Mouse (Mus musculus): ENCODE results near the gene Mtss1l. TPM values are rescaled to one million over a fixed set of nuclear protein-coding genes. Genes with fewer than 3 reads are reported as not detected.

Mtss1l gene
- total and polyA plus RNA-seq, 3 experiments: 0.64 to 0.66 TPM; not detected in 1

- Histone ChIP-seq H3K4me1 (ENCODE audit: control insufficient read depth in 1 of 2, insufficient read depth in 2 of 2) (no peaks in the 10 kb centered on the region), H3K27me3 (replicated peaks) (no peaks in the 10 kb centered on the region), H3K9ac (ENCODE audit: insufficient read depth, low read depth) (peak overlapping the region; percentile 30; the same call in 1 of the 2 replicates), H3K79me2 (replicated peaks; ENCODE audit: control insufficient read depth, extremely low read depth, insufficient read depth, poor library complexity, severe bottlenecking) (no peaks in the 10 kb centered on the region), H3K4me3 (replicated peaks in 1 of 3; ENCODE audit: low read depth in 2 of 3, low read length in 2 of 3, poor library complexity in 1 of 3) (peak overlapping the region; percentile 12 to 71 (median 13)), H3K36me3 (replicated peaks in 1 of 2; ENCODE audit: control insufficient read depth in 1 of 2, insufficient read depth in 1 of 2, low read length in 1 of 2) (peaks cover 0 to 35% of the 10 kb centered on the region in 2 experiments), H3K27ac (ENCODE audit: insufficient read depth, low read depth) (no peak overlapping the region), H3K4me2 (ENCODE audit: insufficient read depth, low read depth, poor library complexity, severe bottlenecking) (peak overlapping the region; percentile 92), H3K9me3 (replicated peaks; ENCODE audit: low read length) (no peaks in the 10 kb centered on the region)
- no peak for DNase-seq (ENCODE audit: extremely low read depth)
- dilution Hi-C loops (cut with MboI; ENCODE audit: extremely low pct_ligation_motif_present, extremely low pct_unique_long_range_greater_than_20kb, low sequenced_read_pairs): no loop called here
- in situ Hi-C loops (cut with MboI; ENCODE audit: low pct_ligation_motif_present, low pct_unique_long_range_greater_than_20kb, low sequenced_read_pairs): loop anchor here (5.0 kb wide), 1 partner anchor 85 kb away; no protein-coding TSS in a partner anchor
- TF ChIP-seq UBTF (IDR thresholded peaks at IDR 0.05; ENCODE audit: low read depth, low read length) (no peak), PAX5 (IDR thresholded peaks at IDR 0.05; ENCODE audit: low read length) (no peak), ETS1 (conservative IDR thresholded peaks at IDR 0.05; ENCODE audit: low read depth, low read length) (no peak), CHD1 (IDR thresholded peaks at IDR 0.05; ENCODE audit: low read depth, low read length) (no peak), CHD2 (IDR thresholded peaks at IDR 0.05; ENCODE audit: low read length) (no peak), MEF2A (IDR thresholded peaks at IDR 0.05; ENCODE audit: borderline replicate concordance, low read depth, low read length) (no peak)
Measured at GRCm38 (mm10) chr8:110721606-110722413, 534 bp downstream of the Mtss1l start.

- no peaks in the 10 kb centered on the region for H3K9me3 ChIP-seq (replicated peaks; ENCODE audit: low read length)
- dilution Hi-C loops (cut with MboI; ENCODE audit: extremely low pct_ligation_motif_present, extremely low pct_unique_long_range_greater_than_20kb, low sequenced_read_pairs): no loop called here
- no peak overlapping the region for H3K4me2 ChIP-seq (ENCODE audit: insufficient read depth, low read depth, poor library complexity, severe bottlenecking)
- no peak overlapping the region for H3K4me3 ChIP-seq (replicated peaks in 1 of 3; ENCODE audit: low read depth in 2 of 3, low read length in 2 of 3, poor library complexity in 1 of 3)
- H3K79me2 ChIP-seq (replicated peaks; ENCODE audit: control insufficient read depth, extremely low read depth, insufficient read depth, poor library complexity, severe bottlenecking): no peaks in the 10 kb centered on the region
- no peak overlapping the region for H3K9ac ChIP-seq (ENCODE audit: insufficient read depth, low read depth)
- no peak overlapping the region for H3K27ac ChIP-seq (ENCODE audit: insufficient read depth, low read depth)
- H3K36me3 ChIP-seq (replicated peaks in 1 of 2; ENCODE audit: control insufficient read depth in 1 of 2, insufficient read depth in 1 of 2, low read length in 1 of 2): peaks cover 0 to 30% of the 10 kb centered on the region in 2 experiments
- no peaks in the 10 kb centered on the region for H3K27me3 ChIP-seq (replicated peaks)
- TF ChIP-seq USF1 (IDR thresholded peaks at IDR 0.05; ENCODE audit: low read depth, low read length): no peak
- TF ChIP-seq UBTF (IDR thresholded peaks at IDR 0.05; ENCODE audit: low read depth, low read length): no peak
- no peak for TF ChIP-seq USF2 (conservative IDR thresholded peaks at IDR 0.05; ENCODE audit: low read depth, low read length)
- TF ChIP-seq PAX5 (IDR thresholded peaks at IDR 0.05; ENCODE audit: low read length): no peak
- TF ChIP-seq CTCF (conservative IDR thresholded peaks at IDR 0.05 in 1 of 2, IDR thresholded peaks at IDR 0.05 in 1 of 2; ENCODE audit: low read depth in 2 of 2, low read length in 2 of 2): no peak
- no peak for TF ChIP-seq RCOR1 (conservative IDR thresholded peaks at IDR 0.05; ENCODE audit: low read depth, low read length)
- no peak for TF ChIP-seq JUND (conservative IDR thresholded peaks at IDR 0.05; ENCODE audit: low read depth, low read length)
- no peak for TF ChIP-seq SIN3A (IDR thresholded peaks at IDR 0.05; ENCODE audit: low read length)
- TF ChIP-seq ELF1 (IDR thresholded peaks at IDR 0.05; ENCODE audit: low read depth, low read length): no peak
- no peak for TF ChIP-seq ZKSCAN1 (IDR thresholded peaks at IDR 0.05; ENCODE audit: borderline replicate concordance, low read depth, low read length)
- TF ChIP-seq KAT2A (IDR thresholded peaks at IDR 0.05; ENCODE audit: insufficient replicate concordance, low read length): no peak
- no peak for TF ChIP-seq GABPA (IDR thresholded peaks at IDR 0.05; ENCODE audit: insufficient replicate concordance, low read depth, low read length)
- TF ChIP-seq IRF4 (IDR thresholded peaks at IDR 0.05; ENCODE audit: low read depth, low read length): no peak
- no peak for TF ChIP-seq TBP (conservative IDR thresholded peaks at IDR 0.05; ENCODE audit: low read depth, low read length)
- TF ChIP-seq ZMIZ1 (IDR thresholded peaks at IDR 0.05; ENCODE audit: low read depth, low read length): no peak
- no peak for TF ChIP-seq MAFK (IDR thresholded peaks at IDR 0.05; ENCODE audit: insufficient replicate concordance, low read length)
- no peak for TF ChIP-seq JUN (IDR thresholded peaks at IDR 0.05; ENCODE audit: insufficient read depth, low read depth, low read length)
- no peak for TF ChIP-seq NRF1 (IDR thresholded peaks at IDR 0.05; ENCODE audit: low read depth, low read length)
- TF ChIP-seq BHLHE40 (IDR thresholded peaks at IDR 0.05; ENCODE audit: low read depth, low read length): no peak
- no peak for DNase-seq (ENCODE audit: extremely low read depth)
- 0 out of 4 replicates have a peak, but pooled peaks cover 0 to 3% of the 10 kb centered on the region in 2 experiments for H3K4me1 ChIP-seq (ENCODE audit: control insufficient read depth in 1 of 2, insufficient read depth in 2 of 2)
- in situ Hi-C loops (cut with MboI; ENCODE audit: low pct_ligation_motif_present, low pct_unique_long_range_greater_than_20kb, low sequenced_read_pairs): loop anchor here (5.0 kb wide), 1 partner anchor 85 kb away; no protein-coding TSS in a partner anchor
Measured at GRCm38 (mm10) chr8:110722414-110723011, 1.2 kb downstream of the Mtss1l start.

All from CH12.LX (cell line).